Mouse (Mus musculus): ENCODE results near the gene Zfp97. TPM values are rescaled to one million over a fixed set of nuclear protein-coding genes. Genes with fewer than 3 reads are reported as not detected.
"Not testable (repeated sequence)": the region's sequence is repeated elsewhere in the genome, so short reads cannot be mapped to it uniquely, and the experiment has no call there.

Gene Zfp97
- 0.42 and 0.61 TPM in 2 replicates for polyA plus RNA-seq (2012; rRNA removed)

DNA sequence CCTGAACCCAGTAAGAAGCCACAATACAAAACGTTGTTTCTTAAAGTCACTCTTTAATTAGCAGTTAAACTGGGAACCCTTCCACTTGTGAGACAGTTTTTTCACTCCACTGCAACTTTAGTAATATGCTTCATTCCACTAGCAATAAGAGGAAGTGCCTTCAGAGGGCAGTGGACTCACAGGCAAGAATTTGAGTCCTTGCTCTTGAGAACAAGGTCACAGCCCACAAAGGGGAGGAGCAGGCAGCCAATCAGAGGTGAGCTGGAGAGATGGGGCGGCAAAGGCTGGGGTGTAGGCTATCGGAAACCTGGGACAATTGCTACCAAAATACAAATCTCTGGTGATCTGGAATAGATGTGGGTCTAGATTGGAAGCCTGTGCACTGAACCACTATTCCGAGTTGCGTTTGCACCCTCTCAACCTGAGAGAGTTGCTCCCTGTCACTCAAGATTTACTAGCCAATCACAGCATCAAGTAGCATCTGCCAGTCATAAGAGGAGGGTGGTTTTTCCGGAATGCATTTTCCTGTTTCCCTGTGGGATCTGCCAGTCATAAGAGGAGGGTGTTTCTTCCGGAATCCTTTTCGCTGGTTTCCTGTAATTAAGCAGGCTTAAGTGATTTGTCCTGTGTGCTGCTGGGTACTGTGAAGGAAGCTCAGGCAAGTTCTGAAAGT is at the start of gene Zfp97:
TSS of gene Zfp97 (plus strand) at position 586 of the 673 bp plus-strand sequence.
- DNase-seq = not testable (repeated sequence)
- no CpG with 5 or more reads among the region's 8 CpGs for WGBS

DNA sequence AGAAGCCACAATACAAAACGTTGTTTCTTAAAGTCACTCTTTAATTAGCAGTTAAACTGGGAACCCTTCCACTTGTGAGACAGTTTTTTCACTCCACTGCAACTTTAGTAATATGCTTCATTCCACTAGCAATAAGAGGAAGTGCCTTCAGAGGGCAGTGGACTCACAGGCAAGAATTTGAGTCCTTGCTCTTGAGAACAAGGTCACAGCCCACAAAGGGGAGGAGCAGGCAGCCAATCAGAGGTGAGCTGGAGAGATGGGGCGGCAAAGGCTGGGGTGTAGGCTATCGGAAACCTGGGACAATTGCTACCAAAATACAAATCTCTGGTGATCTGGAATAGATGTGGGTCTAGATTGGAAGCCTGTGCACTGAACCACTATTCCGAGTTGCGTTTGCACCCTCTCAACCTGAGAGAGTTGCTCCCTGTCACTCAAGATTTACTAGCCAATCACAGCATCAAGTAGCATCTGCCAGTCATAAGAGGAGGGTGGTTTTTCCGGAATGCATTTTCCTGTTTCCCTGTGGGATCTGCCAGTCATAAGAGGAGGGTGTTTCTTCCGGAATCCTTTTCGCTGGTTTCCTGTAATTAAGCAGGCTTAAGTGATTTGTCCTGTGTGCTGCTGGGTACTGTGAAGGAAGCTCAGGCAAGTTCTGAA is 57.7 kb downstream of the Zfp97 start:
- H3K4me3 ChIP-seq (ENCODE audit: control insufficient read depth, insufficient read depth, low read length); H3K4me1 ChIP-seq (replicated peaks; ENCODE audit: control insufficient read depth, insufficient read depth, low read length); H3K27ac ChIP-seq (ENCODE audit: control insufficient read depth, insufficient read depth, low read length); DNase-seq; H3K27me3 ChIP-seq (ENCODE audit: control insufficient read depth, insufficient read depth, low read length); H3K36me3 ChIP-seq (ENCODE audit: control insufficient read depth, insufficient read depth, low read length): not testable (repeated sequence)
- no CpG with 5 or more reads among the region's 8 CpGs for WGBS

More for the DNA sequence above, at the start of gene Zfp97:
- H3K36me3 ChIP-seq (ENCODE audit: control insufficient read depth, insufficient read depth, low read length); H3K4me3 ChIP-seq (ENCODE audit: control insufficient read depth, insufficient read depth, low read length); H3K27ac ChIP-seq (ENCODE audit: control insufficient read depth, insufficient read depth, low read length); H3K4me1 ChIP-seq (replicated peaks; ENCODE audit: control insufficient read depth, insufficient read depth, low read length); H3K27me3 ChIP-seq (ENCODE audit: control insufficient read depth, insufficient read depth, low read length): not testable (repeated sequence)

- H3K36me3 ChIP-seq (ENCODE audit: control insufficient read depth, insufficient read depth, low read length); H3K27me3 ChIP-seq (ENCODE audit: control insufficient read depth, insufficient read depth, low read length): not testable (repeated sequence)
These were observed 73.5 kb downstream of the Zfp97 start for GRCm38 (mm10) chr17:17194761-17195160.

GRCm38 (mm10) chr17:17195178-17195577 is 74.0 kb downstream of the Zfp97 start:
- H3K27ac ChIP-seq (ENCODE audit: control insufficient read depth, insufficient read depth, low read length) = no peak overlapping the region
- no peaks in the 10 kb centered on the region for H3K36me3 ChIP-seq (ENCODE audit: control insufficient read depth, insufficient read depth, low read length)
- no peaks in the 10 kb centered on the region for H3K27me3 ChIP-seq (ENCODE audit: control insufficient read depth, insufficient read depth, low read length)
- no peaks in the 10 kb centered on the region for H3K4me1 ChIP-seq (replicated peaks; ENCODE audit: control insufficient read depth, insufficient read depth, low read length)
- TF ChIP-seq CTCF (IDR thresholded peaks at IDR 0.05; ENCODE audit: borderline replicate concordance, control insufficient read depth, extremely low read depth, insufficient read depth, low read length, poor library complexity) (no peak), POLR2A (IDR thresholded peaks at IDR 0.05; ENCODE audit: control insufficient read depth, extremely low read depth, insufficient read depth, low read length, poor library complexity) (no peak)
- no peak overlapping the region for H3K4me3 ChIP-seq (ENCODE audit: control insufficient read depth, insufficient read depth, low read length)
- DNase-seq = no peak

More at GRCm38 (mm10) chr17:17194761-17195160, 73.5 kb downstream of the Zfp97 start:
- not testable (repeated sequence) for DNase-seq; H3K4me1 ChIP-seq (replicated peaks; ENCODE audit: control insufficient read depth, insufficient read depth, low read length); H3K4me3 ChIP-seq (ENCODE audit: control insufficient read depth, insufficient read depth, low read length); H3K27ac ChIP-seq (ENCODE audit: control insufficient read depth, insufficient read depth, low read length)

- H3K36me3 ChIP-seq (ENCODE audit: control insufficient read depth, insufficient read depth, low read length); DNase-seq; H3K4me1 ChIP-seq (replicated peaks; ENCODE audit: control insufficient read depth, insufficient read depth, low read length); H3K4me3 ChIP-seq (ENCODE audit: control insufficient read depth, insufficient read depth, low read length); H3K27ac ChIP-seq (ENCODE audit: control insufficient read depth, insufficient read depth, low read length); H3K27me3 ChIP-seq (ENCODE audit: control insufficient read depth, insufficient read depth, low read length): not testable (repeated sequence)
- 98% methylated on average over 3 of the region's 3 CpGs for WGBS
These were observed 74.9 kb downstream of the Zfp97 start for GRCm38 (mm10) chr17:17196111-17196510.

Other genes with a start within 250 kb of the Zfp97 start
- gene Zfp960, start 57.3 kb upstream of the Zfp97 start, polyA plus RNA-seq (2012; rRNA removed) = 0.07 TPM in 1 of 2 replicates, not detected in the other

Data from thymus, adult 2 months (tissue).